In the genomic region with DNA sequence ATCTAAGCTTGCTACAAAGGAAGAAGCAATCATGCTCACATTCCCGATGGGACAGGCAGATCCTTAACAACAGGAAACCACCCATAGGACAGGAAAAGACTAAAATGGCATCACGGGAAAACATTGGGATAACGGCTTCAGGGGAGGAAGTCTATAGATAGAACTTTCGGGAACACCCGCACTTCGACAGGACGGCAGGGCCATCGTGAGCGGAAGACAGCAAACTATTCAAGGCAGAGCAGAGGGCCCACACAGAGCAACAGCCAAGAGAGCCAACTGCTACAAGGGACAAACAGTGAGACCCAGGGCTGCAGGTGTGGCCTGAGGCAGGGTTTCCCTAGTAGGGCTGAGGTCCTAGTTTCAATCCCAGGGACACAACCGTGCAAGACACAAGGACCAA, we compare ENCODE assay signal across 11 mouse cellular contexts. TPM values are rescaled to one million over a fixed set of nuclear protein-coding genes. Genes with fewer than 3 reads are reported as not detected.
A peak's percentile ranks its signal among the peaks of the same experiment; 100 is the strongest.
DNase-seq lines count a peak whose midpoint lies in the region; ATAC-seq lines count a peak whose summit lies in the region.
"Had no signal": no experiment of that assay in that cellular context is flagged by ENCODE, and none has a peak within 500 bp of the region (broad histone marks: within the 10 kb centered on the region; RNA-seq: fewer than 3 reads in every experiment).

No protein-coding gene starts in this region.

- no peak overlapping the region for H3K4me3 ChIP-seq in embryonic facial prominence, embryonic 14.5 days (ENCODE audit: low read depth, low read length)
- H3K4me3 ChIP-seq in lung, embryonic 15.5 days, result no peak overlapping the region
- no peak overlapping the region for H3K4me3 ChIP-seq in hindbrain, embryonic 14.5 days (replicated peaks; ENCODE audit: low read length)
- H3K4me3 ChIP-seq in forebrain, embryonic 12.5 days (replicated peaks), result no peak overlapping the region
- H3K4me3 ChIP-seq: erythroblast, embryonic 14.5 days had no signal

- H3K4me1 ChIP-seq in embryonic facial prominence, embryonic 14.5 days (ENCODE audit: control insufficient read depth, insufficient read depth, low read length), result peaks cover 12% of the 10 kb centered on the region
- H3K4me1 ChIP-seq in lung, embryonic 15.5 days, result peaks cover 45% of the 10 kb centered on the region
- H3K4me1 ChIP-seq in hindbrain, embryonic 14.5 days (replicated peaks; ENCODE audit: control insufficient read depth, insufficient read depth, low read length), result no peaks in the 10 kb centered on the region
- no peaks in the 10 kb centered on the region; the same call in 1 of the 2 replicates for H3K4me1 ChIP-seq in forebrain, embryonic 12.5 days

- H3K27me3 ChIP-seq in embryonic facial prominence, embryonic 14.5 days (replicated peaks; ENCODE audit: control insufficient read depth, insufficient read depth, low read length), result no peaks in the 10 kb centered on the region
- no peaks in the 10 kb centered on the region for H3K27me3 ChIP-seq in lung, embryonic 15.5 days
- H3K27me3 ChIP-seq in hindbrain, embryonic 14.5 days (ENCODE audit: control insufficient read depth, insufficient read depth, low read length), result no peaks in the 10 kb centered on the region; the same call in 1 of the 2 replicates
- no peaks in the 10 kb centered on the region; the same call in 1 of the 2 replicates for H3K27me3 ChIP-seq in forebrain, embryonic 12.5 days
- H3K27me3 ChIP-seq: Patski had no signal

- H3K9me3 ChIP-seq in embryonic facial prominence, embryonic 14.5 days (ENCODE audit: control insufficient read depth, low read length), result no peaks in the 10 kb centered on the region
- no peaks in the 10 kb centered on the region for H3K9me3 ChIP-seq in lung, embryonic 15.5 days
- H3K9me3 ChIP-seq in hindbrain, embryonic 14.5 days (ENCODE audit: control insufficient read depth, low read length), result no peaks in the 10 kb centered on the region
- no peaks in the 10 kb centered on the region for H3K9me3 ChIP-seq in forebrain, embryonic 12.5 days

- peak; percentile 25 for DNase-seq in adrenal gland, postnatal 25 days
- DNase-seq in adrenal gland, postnatal 4 days (ENCODE audit: low spot score in 2 of 2), result no peak
- DNase-seq in embryonic facial prominence, embryonic 14.5 days (ENCODE audit: low spot score), result peak; percentile 45
- DNase-seq in heart, postnatal 4 days, result peak; percentile 46
- no peak for DNase-seq in hindbrain, embryonic 14.5 days (ENCODE audit: low spot score)

- H3K4me2 ChIP-seq in embryonic facial prominence, embryonic 14.5 days (ENCODE audit: low read depth, low read length), result no peak overlapping the region
- no peak overlapping the region for H3K4me2 ChIP-seq in lung, embryonic 15.5 days
- H3K4me2 ChIP-seq in hindbrain, embryonic 14.5 days (replicated peaks), result no peak overlapping the region
- H3K4me2 ChIP-seq in forebrain, embryonic 12.5 days, result no peak overlapping the region

- no peak overlapping the region for H3K9ac ChIP-seq in embryonic facial prominence, embryonic 14.5 days (ENCODE audit: low read depth, low read length)
- H3K9ac ChIP-seq in lung, embryonic 15.5 days, result no peak overlapping the region
- no peak overlapping the region for H3K9ac ChIP-seq in hindbrain, embryonic 14.5 days
- no peak overlapping the region for H3K9ac ChIP-seq in forebrain, embryonic 12.5 days

- no peak for ATAC-seq in embryonic facial prominence, embryonic 14.5 days (ENCODE audit: low read depth)
- ATAC-seq in lung, embryonic 15.5 days (ENCODE audit: borderline replicate concordance, extremely low read depth, low FRiP score, low TSS enrichment), result peak; percentile 43; the same call in 1 of the 2 replicates
- no peak for ATAC-seq in hindbrain, embryonic 14.5 days (ENCODE audit: low FRiP score)
- no peak for ATAC-seq in megakaryocyte-erythroid progenitor cell, adult 5-6 weeks (replicated peaks; ENCODE audit: low FRiP score, low TSS enrichment, poor library complexity, severe bottlenecking)
- no peak for ATAC-seq in forebrain, embryonic 12.5 days (ENCODE audit: low FRiP score)
- ATAC-seq: Patski had no signal

- WGBS in embryonic facial prominence, embryonic 14.5 days, result 63% methylated on average over 10 of the region's 10 CpGs
- WGBS in lung, embryonic 15.5 days, result 64% methylated on average over 10 of the region's 10 CpGs
- 89% methylated on average over 10 of the region's 10 CpGs for WGBS in hindbrain, embryonic 14.5 days
- WGBS in forebrain, embryonic 12.5 days, result 92% methylated on average over 10 of the region's 10 CpGs

- no peak overlapping the region for H3K27ac ChIP-seq in embryonic facial prominence, embryonic 14.5 days (replicated peaks; ENCODE audit: low read depth, low read length)
- H3K27ac ChIP-seq in lung, embryonic 15.5 days, result peak overlapping the region; percentile 66
- no peak overlapping the region for H3K27ac ChIP-seq in hindbrain, embryonic 14.5 days
- no peak overlapping the region for H3K27ac ChIP-seq in forebrain, embryonic 12.5 days
- H3K27ac ChIP-seq: macrophage had no signal

- peaks cover 17% of the 10 kb centered on the region; the same call in 1 of the 2 replicates for H3K36me3 ChIP-seq in embryonic facial prominence, embryonic 14.5 days (ENCODE audit: control insufficient read depth, insufficient read depth, low read length)
- peaks cover 18% of the 10 kb centered on the region for H3K36me3 ChIP-seq in lung, embryonic 15.5 days
- no peaks in the 10 kb centered on the region for H3K36me3 ChIP-seq in hindbrain, embryonic 14.5 days (replicated peaks; ENCODE audit: control insufficient read depth, insufficient read depth)
- no peaks in the 10 kb centered on the region for H3K36me3 ChIP-seq in forebrain, embryonic 12.5 days (replicated peaks)

RNA-seq across cellular contexts. Expression of gene Lnx2, which starts 40.4 kb away (rescaled TPM):
- 13.9 and 14.0 TPM in 2 replicates for total RNA-seq in adrenal gland, postnatal 25 days (2021)
- 10 to 100 TPM; 19.1 to 19.8 TPM for total RNA-seq in adrenal gland, postnatal 4 days (2021)
- polyA plus RNA-seq in embryonic facial prominence, embryonic 14.5 days (2014; fragmentation: Nextera tagmentation; extraction: Ambion mirVana), result 13.7 and 13.9 TPM in 2 replicates
- total RNA-seq in heart, postnatal 4 days (2021), result 10 to 100 TPM; 16.5 to 16.6 TPM
- polyA plus RNA-seq in lung, embryonic 15.5 days (2015; fragmentation: Nextera tagmentation; extraction: Ambion mirVana), result 15.8 and 17.2 TPM in 2 replicates
- 5.0 and 5.6 TPM in 2 replicates for polyA plus RNA-seq in hindbrain, embryonic 14.5 days (2014; fragmentation: Nextera tagmentation; extraction: Ambion mirVana)
- total RNA-seq in megakaryocyte-erythroid progenitor cell, adult 5-6 weeks (2014; fragmentation: Nextera tagmentation), result 7.2 and 7.6 TPM in 2 replicates
- total RNA-seq in megakaryocyte-erythroid progenitor cell, adult 5-6 weeks (2017), result 3.3 and 7.9 TPM in 2 replicates
- polyA plus RNA-seq in forebrain, embryonic 12.5 days (2016; fragmentation: Nextera tagmentation; extraction: Ambion mirVana), result 7.4 and 7.7 TPM in 2 replicates

RNA-seq across cellular contexts. Expression of gene Polr1d, which starts 40.8 kb away (rescaled TPM):
- 126 and 128 TPM in 2 replicates for total RNA-seq in adrenal gland, postnatal 25 days (2021)
- 100 to 1,000 TPM; 131 to 133 TPM for total RNA-seq in adrenal gland, postnatal 4 days (2021)
- polyA plus RNA-seq in embryonic facial prominence, embryonic 14.5 days (2014; fragmentation: Nextera tagmentation; extraction: Ambion mirVana), result 138 and 147 TPM in 2 replicates
- total RNA-seq in heart, postnatal 4 days (2021), result 10 to 100 TPM; 78.1 to 81.6 TPM
- polyA plus RNA-seq in lung, embryonic 15.5 days (2015; fragmentation: Nextera tagmentation; extraction: Ambion mirVana), result 115 and 121 TPM in 2 replicates
- 109 and 113 TPM in 2 replicates for polyA plus RNA-seq in hindbrain, embryonic 14.5 days (2014; fragmentation: Nextera tagmentation; extraction: Ambion mirVana)
- 145 and 195 TPM in 2 replicates for total RNA-seq in megakaryocyte-erythroid progenitor cell, adult 5-6 weeks (2014; fragmentation: Nextera tagmentation)
- total RNA-seq in megakaryocyte-erythroid progenitor cell, adult 5-6 weeks (2017), result 149 and 191 TPM in 2 replicates
- polyA plus RNA-seq in forebrain, embryonic 12.5 days (2016; fragmentation: Nextera tagmentation; extraction: Ambion mirVana), result 96.9 and 99.6 TPM in 2 replicates

Comparison
In these comparisons a context has a peak if more than half of its experiments do, and no peak if none do; other contexts are left out.
1. DNase-seq: peak in adrenal gland, postnatal 25 days (single experiment), embryonic facial prominence, embryonic 14.5 days (single experiment) and heart, postnatal 4 days (single experiment); none in adrenal gland, postnatal 4 days (0 of 2) and hindbrain, embryonic 14.5 days (single experiment).